Mouse (Mus musculus) T-helper 2 cell (primary cell): ENCODE measurements around the gene Adam19.
"Not testable (repeated sequence)": the region's sequence is repeated elsewhere in the genome, so short reads cannot be mapped to it uniquely, and the experiment has no call there.

ENCODE experiments used
- in situ Hi-C: fragments of 300-600 bp; cut with MboI, MseI; formaldehyde crosslinking; loops from one replicate; pipeline ENCODE4 v1.15.1; 2025; ENCODE audit warnings: high pct_unique_total_duplicates

Adam19 gene

DNA sequence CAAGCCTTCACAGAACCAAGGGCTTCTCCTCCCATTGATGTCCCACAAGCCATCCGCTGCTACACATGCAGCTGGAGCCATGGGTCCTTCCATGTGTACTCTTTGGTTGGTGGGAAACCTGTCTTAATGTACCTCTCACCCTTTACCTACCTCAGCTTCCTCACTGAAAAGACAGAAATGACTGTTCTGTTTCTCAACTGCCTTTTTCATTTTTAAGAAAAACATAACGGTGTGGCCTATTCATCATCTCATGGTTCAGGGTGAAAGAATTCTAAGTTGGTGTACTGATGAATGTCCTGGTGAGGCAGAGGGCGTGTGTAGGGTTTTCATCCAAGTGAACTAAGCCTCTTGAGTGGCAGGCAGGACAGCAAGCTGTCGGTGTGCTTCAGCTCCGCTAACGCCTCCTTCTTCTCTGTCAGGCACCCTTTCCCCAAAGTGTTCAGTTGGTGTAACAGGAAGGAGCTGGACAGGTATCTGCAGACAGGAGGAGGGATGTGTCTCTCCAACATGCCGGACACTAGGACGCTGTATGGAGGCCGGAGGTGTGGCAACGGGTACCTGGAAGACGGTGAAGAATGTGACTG lies 71.1 kb downstream of the Adam19 start:
- in situ Hi-C loops: no loop called here

DNA sequence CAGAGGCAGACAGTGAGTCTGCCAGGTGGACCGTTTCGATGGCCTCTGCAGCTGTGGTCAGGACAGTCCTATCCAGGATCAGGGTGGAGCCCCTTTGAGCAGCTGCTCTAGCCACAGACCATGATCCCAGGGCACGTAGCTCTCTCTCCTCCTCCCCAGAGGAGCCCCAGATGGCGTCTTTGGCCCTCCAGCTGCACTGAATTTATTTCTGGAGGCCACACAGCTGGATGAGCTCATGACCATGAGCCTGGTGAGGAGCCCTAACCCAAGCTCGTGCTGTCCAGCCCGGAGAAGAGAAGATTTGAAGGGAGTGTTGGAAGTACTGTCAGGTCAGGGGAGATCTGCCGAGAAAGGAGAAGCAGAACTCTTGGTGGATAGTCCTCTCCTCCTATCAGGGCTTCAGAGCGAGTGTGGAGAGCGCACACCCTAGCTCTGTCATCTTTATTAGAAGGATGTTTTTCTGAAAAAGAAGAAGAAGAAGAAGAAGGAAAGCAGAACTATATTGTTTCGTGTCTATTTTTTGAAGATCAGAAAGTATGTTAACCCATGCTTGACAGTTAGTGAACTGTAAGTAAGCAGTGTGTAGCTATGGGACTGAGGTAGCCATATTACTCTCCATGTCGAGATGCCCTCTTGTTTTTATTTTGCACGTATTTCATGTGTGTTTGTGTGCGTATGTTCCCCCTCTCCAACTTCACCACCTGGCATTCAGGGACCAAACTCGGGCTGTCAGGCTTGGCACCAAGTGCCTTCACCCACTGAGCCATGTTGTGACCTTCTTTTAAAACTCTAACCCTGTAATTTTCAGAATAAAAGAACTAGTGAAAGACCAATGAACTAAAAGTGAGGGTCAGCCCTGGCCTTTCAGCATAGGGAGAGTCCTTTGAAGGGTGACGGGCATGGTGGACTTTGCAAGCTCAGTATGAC lies 72.1 kb downstream of the Adam19 start:
- in situ Hi-C loops: no loop called here

DNA sequence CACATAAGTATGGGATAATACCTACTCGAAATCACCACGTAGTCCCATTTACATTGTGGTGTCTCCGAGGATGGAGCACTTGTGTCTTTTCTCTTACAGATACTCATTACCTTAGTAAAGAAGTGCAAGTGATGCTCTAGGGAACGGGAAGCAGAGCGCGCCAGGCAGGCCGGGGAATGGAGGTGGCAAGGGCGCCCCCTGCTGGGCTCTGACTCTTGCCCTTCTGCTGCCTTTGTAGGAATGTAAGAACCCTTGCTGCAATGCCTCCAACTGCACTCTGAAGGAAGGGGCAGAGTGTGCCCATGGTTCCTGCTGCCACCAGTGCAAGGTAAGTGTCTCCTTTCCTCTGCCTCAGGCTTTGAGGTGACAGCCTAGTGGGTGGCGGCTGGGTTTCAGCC lies 72.8 kb downstream of the Adam19 start:
- in situ Hi-C loops: no loop called here

GRCm38 (mm10) chr11:46131022-46131986 lies 75.5 kb downstream of the Adam19 start:
- in situ Hi-C loops: loop anchor here (10.0 kb wide), 1 partner anchor 77 kb away; the partner anchor contains the start of genes Adam19 and Gm12166

GRCm38 (mm10) chr11:46134899-46135298 lies 79.1 kb downstream of the Adam19 start:
- in situ Hi-C loops: loop anchor here (10.0 kb wide), 1 partner anchor 80 kb away; the partner anchor contains the start of genes Adam19 and Gm12166

- in situ Hi-C loops: no loop called here
These were observed 87.5 kb downstream of the Adam19 start for GRCm38 (mm10) chr11:46143342-46143741.

GRCm38 (mm10) chr11:46145163-46145875 lies 89.5 kb downstream of the Adam19 start:
- in situ Hi-C loops: no loop called here

DNA sequence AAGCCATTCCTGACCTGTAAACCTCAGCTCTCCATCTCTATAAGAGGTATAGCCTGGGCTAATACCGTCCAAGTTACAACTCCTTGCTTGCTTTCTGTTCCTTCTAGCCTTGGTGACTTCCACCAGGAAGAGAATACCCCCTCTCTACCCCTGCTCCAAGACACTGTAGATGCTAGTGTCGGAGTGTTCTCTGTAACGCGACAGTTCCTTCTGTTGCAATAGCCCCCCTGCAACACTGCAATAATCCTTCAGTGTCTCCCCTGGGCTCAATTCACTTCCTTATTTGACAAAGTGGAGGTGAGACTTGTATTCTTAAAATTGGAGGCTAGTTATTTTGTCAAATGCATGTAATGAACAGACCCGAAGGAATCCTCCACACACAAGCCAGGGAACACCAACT lies 90.8 kb downstream of the Adam19 start:
- in situ Hi-C loops: no loop called here

DNA sequence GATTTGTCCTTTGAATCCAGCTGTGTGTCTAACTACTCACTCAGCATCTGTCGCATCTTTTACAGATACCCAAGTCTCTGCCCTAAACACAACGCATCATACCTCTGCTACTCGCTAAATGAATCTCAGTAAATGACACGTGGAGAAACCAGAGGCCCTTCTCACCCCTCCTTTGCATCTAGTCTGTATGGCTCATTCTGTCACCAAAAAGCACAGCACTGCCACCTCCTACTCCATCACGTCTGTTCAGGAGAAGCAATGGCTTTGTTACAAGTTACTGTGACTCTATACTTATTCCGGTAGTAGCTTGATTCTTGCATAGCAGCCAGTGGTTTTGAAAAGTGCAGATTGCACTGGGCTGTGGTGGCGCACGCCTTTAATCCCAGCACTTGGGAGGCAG lies 101.2 kb downstream of the Adam19 start:
- in situ Hi-C loops: no loop called here

DNA sequence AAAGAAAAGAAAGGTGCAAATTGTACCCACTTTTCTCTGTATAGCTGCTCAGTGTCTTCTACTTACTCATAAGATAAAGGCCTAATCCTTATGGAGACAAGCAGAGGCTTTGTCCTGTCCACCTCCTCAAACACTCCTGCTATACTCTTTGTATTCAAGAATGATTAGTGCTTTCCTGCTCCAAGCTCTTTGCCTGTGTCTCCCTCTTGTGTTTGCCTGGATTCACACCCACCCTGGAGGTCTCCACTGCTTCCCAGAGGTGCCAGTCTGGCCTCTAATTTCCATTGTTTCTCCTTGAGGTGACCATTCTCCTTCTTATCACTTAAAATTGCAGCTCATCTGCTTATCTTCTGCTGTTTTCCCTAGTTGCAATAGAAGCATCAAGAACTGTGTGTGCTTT lies 101.7 kb downstream of the Adam19 start:
- in situ Hi-C loops: no loop called here

GRCm38 (mm10) chr11:46165866-46166585 lies 110.2 kb downstream of the Adam19 start, which contains the start of gene Nipal4:
TSS of gene Nipal4 (minus strand) at chr11:46166508.
- in situ Hi-C loops: no loop called here

DNA sequence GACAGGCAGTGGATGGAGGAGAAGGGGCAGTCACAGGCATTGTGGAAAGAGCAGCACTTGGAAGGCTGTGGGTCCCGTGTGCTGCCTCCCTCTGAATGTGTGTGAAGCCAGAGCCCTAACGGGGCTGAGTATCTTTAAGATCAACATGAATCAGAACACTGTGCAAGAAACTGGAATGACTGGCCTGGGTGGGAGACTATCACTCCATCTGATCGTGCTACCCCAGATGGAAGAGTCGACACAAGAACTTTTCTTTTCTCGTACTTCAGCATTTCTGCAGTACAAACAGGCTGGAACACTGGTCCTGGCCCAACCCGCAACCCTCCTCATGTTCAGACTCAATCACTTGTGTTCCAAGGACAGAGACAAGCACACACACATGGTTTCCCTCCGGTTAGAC lies 112.7 kb downstream of the Adam19 start:
- in situ Hi-C loops: no loop called here

DNA sequence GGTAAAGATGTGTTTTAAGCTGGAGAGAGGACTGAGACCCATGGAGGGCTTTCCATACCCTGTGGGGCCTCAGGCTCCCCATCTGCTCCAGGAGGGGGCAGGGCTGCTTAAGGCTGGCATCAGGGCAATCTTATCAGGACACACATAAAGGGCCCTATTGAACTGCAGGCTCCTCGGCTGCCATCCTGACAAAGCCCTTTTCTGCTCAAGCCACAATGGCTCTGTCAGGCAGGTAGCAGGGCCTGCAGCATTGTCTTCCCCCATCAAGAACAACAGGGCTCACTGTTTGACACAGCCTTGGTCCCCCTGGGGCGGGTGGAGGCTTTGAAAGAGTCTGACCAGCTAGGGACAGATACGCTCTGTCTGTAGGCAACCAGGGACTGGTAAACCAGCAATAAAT lies 114.1 kb downstream of the Adam19 start:
- in situ Hi-C loops: no loop called here

DNA sequence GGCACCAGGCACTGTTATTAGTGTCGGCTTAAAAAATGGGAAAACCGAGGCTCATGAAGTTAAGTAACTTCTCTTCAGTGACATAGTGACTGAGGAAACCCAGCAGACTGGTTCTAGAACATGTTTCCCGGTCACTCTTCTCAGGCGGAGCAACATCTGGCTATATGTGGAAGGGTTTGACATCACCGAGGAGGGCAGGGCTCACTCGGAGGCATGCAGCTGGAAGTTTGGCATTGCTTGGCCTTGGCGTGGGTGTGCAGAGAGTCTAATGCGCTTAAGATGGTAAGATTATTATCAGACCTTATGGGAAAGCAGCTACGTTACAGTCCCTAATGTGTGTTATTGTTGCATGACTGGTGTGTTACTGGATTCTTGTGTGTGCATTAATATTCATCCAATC lies 116.3 kb downstream of the Adam19 start:
- in situ Hi-C loops: no loop called here

- in situ Hi-C loops: no loop called here
These were observed 120.4 kb downstream of the Adam19 start for GRCm38 (mm10) chr11:46176155-46176554.

GRCm38 (mm10) chr11:46177246-46178043 lies 121.7 kb downstream of the Adam19 start:
- in situ Hi-C loops: no loop called here

DNA sequence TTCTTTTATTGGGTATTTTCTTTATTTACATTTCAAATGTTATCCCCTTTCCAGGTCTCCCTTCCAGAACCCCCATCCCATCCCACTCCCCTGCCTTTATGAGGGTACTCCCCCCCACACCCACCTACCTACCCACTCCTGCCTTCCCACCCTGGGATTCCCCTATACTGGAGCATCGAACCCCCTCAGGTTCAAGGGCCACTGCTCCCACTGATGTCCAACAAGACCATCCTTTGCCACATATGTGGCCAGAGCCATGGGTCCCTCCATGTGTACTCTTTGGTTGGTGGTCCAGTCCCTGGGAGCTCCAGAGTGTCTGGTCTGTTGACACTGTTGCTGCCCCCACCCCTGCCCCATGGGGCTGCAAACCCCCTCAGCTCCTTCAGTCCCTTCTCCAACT lies 126.2 kb downstream of the Adam19 start:
- in situ Hi-C loops: not testable (repeated sequence)

GRCm38 (mm10) chr11:46184946-46185345 lies 129.2 kb downstream of the Adam19 start:
- in situ Hi-C loops: no loop called here

DNA sequence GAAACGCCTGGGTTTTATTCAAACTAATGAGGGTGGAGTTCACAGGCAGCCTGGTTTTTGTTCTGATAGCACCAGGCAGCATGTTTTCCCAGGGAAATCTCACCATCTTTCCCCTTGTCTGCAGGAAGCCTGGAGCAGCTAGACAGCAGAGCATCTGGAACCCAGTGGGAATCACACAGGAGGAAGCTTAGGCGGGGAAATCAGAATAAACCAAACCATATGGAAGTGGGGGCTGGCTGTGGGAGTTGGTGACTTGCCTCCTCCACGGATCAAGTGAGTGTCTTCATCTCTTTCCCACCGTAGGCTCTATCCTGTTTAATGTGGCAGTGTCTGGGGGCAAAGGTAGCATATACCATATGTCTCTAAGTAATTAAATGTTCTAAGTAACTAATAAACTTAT lies 129.7 kb downstream of the Adam19 start:
- in situ Hi-C loops: no loop called here

DNA sequence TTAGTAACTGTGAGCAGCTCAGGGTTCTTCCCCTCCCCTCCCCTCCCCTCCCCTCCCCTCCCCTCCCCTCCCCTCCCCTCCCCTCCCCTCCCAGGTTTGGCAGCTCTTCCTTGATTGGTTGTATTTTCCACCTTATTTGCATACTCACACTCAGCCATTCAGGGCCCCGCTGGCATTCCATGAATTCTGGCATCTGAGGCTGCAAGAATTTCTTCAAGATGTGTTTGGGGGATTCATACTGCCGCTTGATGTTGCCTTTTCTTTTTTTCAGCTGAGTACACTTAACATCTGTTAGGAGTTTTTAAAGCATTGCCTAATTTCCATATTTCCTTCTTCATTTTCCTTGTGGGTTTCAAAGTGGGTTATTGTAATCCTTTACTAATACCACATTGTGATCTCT lies 132.5 kb downstream of the Adam19 start:
- in situ Hi-C loops: no loop called here
